Mouse (Mus musculus): ENCODE results near the gene Ces2g. TPM values are rescaled to one million over a fixed set of nuclear protein-coding genes. Genes with fewer than 3 reads are reported as not detected.

Ces2g gene
- 3.5 and 8.3 TPM in 2 replicates for total RNA-seq (2021)
- long read RNA-seq, experiment 1, partial matches to known transcripts = 2 of 5 reads
- long read RNA-seq, experiment 1, other reads (novel, unspliced or antisense) = 1 of 5 reads
- long read RNA-seq, experiment 2, transcript Ces2g-201 (12 exons, 2,859 nt) = major isoform, 6 of 11 reads
- long read RNA-seq, experiment 2, partial matches to known transcripts = 2 of 11 reads
- long read RNA-seq, experiment 2, other reads (novel, unspliced or antisense) = 3 of 11 reads

DNA sequence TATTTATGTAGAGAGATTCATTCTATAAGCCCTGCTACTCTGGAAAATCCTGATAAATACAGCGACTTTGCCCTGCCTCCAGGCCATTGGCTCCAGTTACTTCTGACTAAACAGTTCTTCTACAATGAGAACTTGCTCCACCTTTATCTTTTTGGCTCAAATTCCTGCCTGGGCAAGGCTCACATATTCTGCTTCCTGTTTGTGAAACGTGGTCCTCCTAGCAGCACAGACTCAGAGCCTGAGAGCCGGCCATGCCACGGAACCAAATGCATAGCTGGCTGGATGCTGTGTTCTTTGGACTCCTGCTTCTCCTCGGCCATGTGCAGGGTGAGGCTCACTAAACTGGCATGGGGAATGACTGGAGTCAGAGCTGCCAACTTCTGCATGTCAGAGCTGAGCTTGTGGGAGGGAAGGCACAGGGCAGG, at the start of gene Ces2g:
TSS of gene Ces2g (plus strand) at position 182 of the 425 bp plus-strand sequence.
- DNase-seq = peak; percentile 6

DNA sequence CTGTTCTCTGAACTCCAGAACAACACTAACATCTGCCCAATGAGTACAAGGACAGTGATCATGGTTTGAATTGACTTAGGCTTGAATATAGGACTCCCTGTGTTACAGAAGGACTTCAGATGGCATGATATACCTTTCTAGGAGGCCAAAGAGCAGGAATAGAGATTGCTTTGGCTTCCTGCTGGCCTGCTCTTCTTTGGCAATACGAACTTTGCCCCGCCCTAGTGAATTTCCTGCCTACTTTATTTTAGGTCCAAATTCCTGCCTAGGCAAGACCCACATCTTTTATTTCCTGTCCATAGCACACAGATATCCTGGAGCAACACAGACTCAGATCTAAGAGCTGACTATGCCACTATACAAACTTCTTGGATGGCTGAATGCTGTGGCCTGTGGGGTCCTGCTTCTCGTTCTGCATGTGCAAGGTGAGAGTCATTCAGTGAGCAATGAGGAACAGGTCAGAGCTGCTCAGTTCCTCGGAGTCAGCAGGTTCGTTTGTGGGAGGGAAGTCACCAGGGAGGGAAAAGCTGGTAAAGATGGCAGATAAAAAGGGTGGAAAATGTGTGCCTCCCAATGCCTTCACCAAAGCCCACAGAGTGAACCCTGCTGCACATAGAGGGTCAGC, 35.4 kb upstream of the Ces2g start, which contains the start of gene Ces2e:
TSS of gene Ces2e (plus strand) at position 289 of the 625 bp plus-strand sequence.
- peak; percentile 7 for DNase-seq

- DNase-seq = no peak
These were observed 34.2 kb upstream of the Ces2g start for GRCm38 (mm10) chr8:104927301-104927700.

DNA sequence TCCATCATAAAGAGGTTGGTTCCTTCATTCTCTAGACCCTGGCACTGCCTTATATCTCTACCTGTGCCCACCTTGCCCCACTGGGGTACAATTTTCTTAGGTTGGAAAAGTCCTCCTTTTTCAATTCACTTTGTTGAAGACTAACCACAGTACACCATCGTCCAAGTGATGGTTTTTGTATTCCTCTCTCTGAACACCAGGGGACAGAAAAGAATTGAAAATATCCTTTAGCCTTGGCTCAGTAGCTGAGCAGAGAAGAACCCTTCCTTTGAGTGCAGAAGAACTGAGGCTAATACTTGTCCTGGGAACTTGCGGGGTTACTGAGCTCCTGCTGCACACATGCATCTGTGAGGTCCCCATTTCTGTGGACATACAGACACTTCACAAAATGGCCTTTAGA, 16.9 kb upstream of the Ces2g start:
- no peak for DNase-seq

DNA sequence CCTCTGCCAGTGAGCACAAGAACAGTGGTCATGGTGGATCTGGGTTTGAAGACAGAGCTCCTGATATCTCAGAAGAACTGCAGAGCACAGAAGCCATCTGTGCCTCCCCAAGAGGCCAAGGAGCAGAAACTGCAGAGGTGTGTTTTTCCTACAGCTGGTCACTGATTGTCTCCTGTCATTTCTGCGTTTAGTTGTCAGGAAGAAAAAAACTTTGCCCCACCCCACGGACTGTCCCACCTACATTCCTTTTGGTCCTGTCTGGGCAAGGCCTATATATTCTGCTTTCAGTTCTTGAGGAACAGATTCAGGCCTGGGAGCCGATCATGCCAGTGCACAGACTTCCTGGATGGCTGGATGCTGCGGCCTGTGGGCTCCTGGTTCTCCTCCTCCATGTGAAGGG, 14.5 kb upstream of the Ces2g start, which contains the start of gene Ces2f:
TSS of gene Ces2f (plus strand) at position 301 of the 400 bp plus-strand sequence.
- DNase-seq = no peak

GRCm38 (mm10) chr8:104949031-104949430, 12.5 kb upstream of the Ces2g start:
- no peak for DNase-seq

- DNase-seq = no peak
These were observed 847 bp downstream of the Ces2g start for GRCm38 (mm10) chr8:104962229-104962901.

DNA sequence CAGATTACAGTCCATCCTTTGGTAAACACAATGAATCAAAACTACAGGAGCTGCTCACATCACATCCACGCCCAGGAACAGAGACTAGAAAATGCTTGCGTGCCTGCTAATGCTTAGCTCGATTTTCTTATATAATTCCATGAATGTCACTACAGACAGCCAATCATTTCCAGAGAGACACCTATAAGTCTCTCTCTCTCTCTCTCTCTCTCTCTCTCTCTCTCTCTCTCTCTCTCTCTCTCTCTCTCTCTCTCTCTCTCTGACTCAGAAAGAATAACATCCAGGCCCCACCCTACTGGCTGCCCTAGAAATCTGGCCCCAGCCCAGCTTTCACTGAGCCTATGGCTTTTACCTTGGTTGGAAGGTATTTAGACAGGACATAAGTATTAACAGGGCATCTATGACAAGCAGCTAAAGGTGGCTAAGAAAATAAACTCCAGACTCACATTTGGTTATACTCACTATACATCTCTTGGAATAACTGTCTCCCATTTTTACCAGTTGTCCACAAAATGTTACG, 1.9 kb downstream of the Ces2g start:
- no peak for DNase-seq

GRCm38 (mm10) chr8:104984126-104984525, 22.6 kb downstream of the Ces2g start:
- no peak for DNase-seq

DNA sequence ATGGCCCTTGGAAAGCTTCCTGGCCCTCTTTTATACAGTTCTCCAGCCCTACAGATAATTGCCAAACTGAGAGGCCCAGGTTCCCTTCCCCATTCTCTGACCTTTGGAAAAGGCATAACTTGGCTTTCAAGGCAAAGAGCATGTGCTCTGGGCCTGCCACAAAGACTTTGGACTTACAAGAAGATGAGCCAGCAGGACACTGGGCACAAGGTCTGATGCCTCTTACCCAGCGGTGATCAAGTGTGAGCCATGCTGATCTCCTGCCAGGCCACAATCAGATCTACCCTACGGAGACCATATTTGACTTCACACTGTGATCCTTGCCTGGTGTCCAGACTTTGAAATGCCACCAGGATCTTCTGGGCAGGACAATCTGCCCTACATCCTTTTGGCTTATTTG, 23.4 kb downstream of the Ces2g start:
- DNase-seq = no peak

GRCm38 (mm10) chr8:104998191-104998590, 36.7 kb downstream of the Ces2g start:
- no peak for DNase-seq

DNA sequence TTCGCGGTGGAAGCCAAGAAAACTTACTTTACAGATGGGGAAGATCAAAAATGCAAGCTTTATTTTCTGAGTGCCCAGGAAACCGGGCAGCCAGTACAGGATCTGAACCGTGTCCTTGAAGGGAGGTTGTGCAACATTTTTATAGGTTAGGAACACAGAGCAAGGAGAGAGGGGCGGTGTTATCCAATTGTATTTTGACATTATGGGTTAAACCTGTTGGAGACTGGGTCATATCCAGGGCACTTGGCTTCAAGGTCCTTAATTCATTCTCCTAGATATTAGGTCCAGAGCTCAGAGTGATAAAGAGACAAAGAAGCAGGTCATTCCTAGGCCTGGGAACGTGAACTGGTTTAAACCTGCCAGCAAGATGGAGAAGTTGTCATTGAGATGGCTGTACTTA, 37.7 kb downstream of the Ces2g start:
- no peak for DNase-seq

- DNase-seq = no peak
These were observed 39.1 kb downstream of the Ces2g start, which contains the start of gene Ces2h for GRCm38 (mm10) chr8:105000586-105000985. Ces2h (plus strand) TSS chr8:105000853.

DNA sequence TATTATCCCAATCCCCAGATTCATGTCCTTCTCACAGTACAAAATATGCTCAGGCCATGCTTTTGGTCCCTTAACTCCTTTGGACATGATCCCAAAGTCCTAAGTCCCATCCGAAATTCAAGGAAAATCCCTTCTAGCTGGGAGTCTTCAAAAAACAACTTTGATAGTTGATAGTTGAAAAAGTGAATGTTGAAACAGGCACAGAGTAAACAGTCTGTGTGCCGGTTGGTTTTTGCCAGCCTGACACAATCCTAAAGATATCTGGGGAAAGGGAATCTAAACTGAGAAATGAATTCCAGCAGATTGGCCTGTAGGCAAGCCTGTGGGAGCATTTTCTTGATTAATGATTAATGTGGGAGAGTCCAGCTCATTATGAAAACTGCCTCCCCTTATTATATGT, 48.5 kb downstream of the Ces2g start:
- DNase-seq = no peak

DNA sequence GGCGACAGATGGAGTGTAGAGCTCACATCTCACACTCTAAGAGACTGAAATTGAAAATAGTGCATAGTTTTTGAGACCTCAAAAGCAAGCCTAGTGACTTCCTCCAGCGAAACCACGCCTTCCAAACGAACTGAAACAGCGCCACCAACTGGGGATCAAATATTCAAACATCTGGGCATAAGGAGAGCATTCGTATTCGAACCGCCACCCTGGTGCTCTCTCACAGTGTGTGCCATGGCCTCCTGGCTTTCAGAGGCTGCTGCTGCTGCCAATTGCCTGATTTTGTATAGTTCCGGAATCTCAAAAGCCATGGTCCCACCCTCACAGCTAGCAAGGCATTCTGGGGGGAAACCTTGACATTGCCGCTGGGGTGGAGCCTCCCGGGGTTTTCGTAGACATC, 49.6 kb downstream of the Ces2g start:
- DNase-seq = peak; percentile 6

GRCm38 (mm10) chr8:105014391-105014790, 52.9 kb downstream of the Ces2g start:
- DNase-seq = no peak

Other genes with a start within 250 kb of the Ces2g start
- gene Ces2a, start 227.7 kb upstream of the Ces2g start, total RNA-seq (2021) = 1.1 and 18.7 TPM in 2 replicates
- 0.56 and 4.1 TPM in 2 replicates for gene Ces2b, start 130.1 kb upstream of the Ces2g start, total RNA-seq (2021)
- not detected in 2 replicates for gene Ces2c, start 114.7 kb upstream of the Ces2g start, total RNA-seq (2021)
- gene Ces2e, start 35.5 kb upstream of the Ces2g start, total RNA-seq (2021) = 3.1 and 12.0 TPM in 2 replicates
- not detected in 2 replicates for gene Ces2f, start 14.4 kb upstream of the Ces2g start, total RNA-seq (2021)
- gene Ces2h, start 39.1 kb downstream of the Ces2g start, total RNA-seq (2021) = 0.15 and 2.7 TPM in 2 replicates
- gene Ces3a, start 86.9 kb downstream of the Ces2g start, total RNA-seq (2021) = 3.1 and 78.7 TPM in 2 replicates
- gene Ces3b, start 122.0 kb downstream of the Ces2g start, total RNA-seq (2021) = 1.5 TPM in 1 of 2 replicates, not detected in the other
- not detected in 2 replicates for gene Ces4a, start 170.1 kb downstream of the Ces2g start, total RNA-seq (2021)
- 58.4 and 60.1 TPM in 2 replicates for gene Cbfb, start 209.0 kb downstream of the Ces2g start, total RNA-seq (2021)